Mouse (Mus musculus) bone marrow, adult 2 months (tissue): ENCODE measurements around the gene Hoxa4. TPM values are rescaled to one million over a fixed set of nuclear protein-coding genes. Genes with fewer than 3 reads are reported as not detected.

Experiments used
- H3K27ac ChIP-seq: fragments of 200-500 bp; 2 replicates; pipeline ENCODE4 v1.5.1; 2012; ENCODE audit warnings: low read depth, mild to moderate bottlenecking, control low read depth, inconsistent platforms, low read length; ENCODE audit not compliant: control insufficient read depth, poor library complexity, insufficient read depth
- H3K4me1 ChIP-seq: fragments of 200-500 bp; 2 replicates; pipeline ENCODE4 v1.6.1; 2011; ENCODE audit warnings: low read length; ENCODE audit not compliant: control insufficient read depth, insufficient read depth
- H3K4me3 ChIP-seq: fragments of 200-500 bp; replicated peaks from 2 replicates; pipeline ENCODE3; 2011; ENCODE audit warnings: mild to moderate bottlenecking, low read depth, low read length, control low read depth; ENCODE audit not compliant: control insufficient read depth
- CTCF ChIP-seq: fragments of 200-500 bp; IDR thresholded peaks from 2 replicates; pipeline ENCODE4 v1.5.1; 2011; ENCODE audit warnings: low read length, control low read depth; ENCODE audit not compliant: control insufficient read depth, insufficient read depth
- POLR2A ChIP-seq: fragments of 200-500 bp; IDR thresholded peaks from 2 replicates; pipeline ENCODE4 v1.6.1; 2011; ENCODE audit warnings: low read depth, mild to moderate bottlenecking, control low read depth, low read length, borderline replicate concordance; ENCODE audit not compliant: control insufficient read depth
- WGBS: fragments of 180-500 bp; shearing (Covaris S2); methylation state at CpG from one replicate; pipeline ENCODE4 v1.1.7; 2018; 5-methylcytosine and 5-hydroxymethylcytosine counted together
- polyA plus RNA-seq: library from polyadenylated mRNA; stranded (reverse); fragments of >200 nt; gene quantifications from 2 replicates; pipeline ENCODE4 v1.2.4, GENCODE M21; 2011; ENCODE audit warnings: low replicate concordance; ENCODE audit not compliant: missing spikeins, insufficient read depth, insufficient read length

The Hoxa4 gene
- polyA plus RNA-seq, 1 experiment = not detected

DNA sequence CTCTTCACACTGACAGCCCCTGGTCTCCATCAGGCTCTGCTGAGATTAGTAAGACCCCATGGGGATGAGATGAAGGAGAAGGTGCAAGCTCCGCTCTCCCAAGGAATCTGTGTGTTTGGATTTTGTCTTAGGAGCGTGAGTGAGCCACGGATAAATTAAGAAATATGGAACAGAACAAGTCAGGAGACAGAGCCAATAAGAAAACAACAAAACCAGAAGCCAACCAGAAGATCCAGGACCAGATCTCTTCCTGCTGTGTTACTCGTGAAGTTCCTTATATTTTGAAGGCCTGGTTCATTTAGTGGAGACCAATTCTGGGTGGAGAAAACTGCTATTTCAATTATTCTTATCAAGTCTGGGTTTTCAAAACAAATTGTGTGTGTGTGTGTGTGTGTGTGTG lies 40.0 kb downstream of the Hoxa4 start:
- no peaks in the 10 kb centered on the region for H3K4me1 ChIP-seq
- H3K27ac ChIP-seq = no peak overlapping the region
- H3K4me3 ChIP-seq = no peak overlapping the region
- WGBS = 37% methylated on average over 4 of the region's 4 CpGs
- TF ChIP-seq POLR2A (no peak), CTCF (no peak)

DNA sequence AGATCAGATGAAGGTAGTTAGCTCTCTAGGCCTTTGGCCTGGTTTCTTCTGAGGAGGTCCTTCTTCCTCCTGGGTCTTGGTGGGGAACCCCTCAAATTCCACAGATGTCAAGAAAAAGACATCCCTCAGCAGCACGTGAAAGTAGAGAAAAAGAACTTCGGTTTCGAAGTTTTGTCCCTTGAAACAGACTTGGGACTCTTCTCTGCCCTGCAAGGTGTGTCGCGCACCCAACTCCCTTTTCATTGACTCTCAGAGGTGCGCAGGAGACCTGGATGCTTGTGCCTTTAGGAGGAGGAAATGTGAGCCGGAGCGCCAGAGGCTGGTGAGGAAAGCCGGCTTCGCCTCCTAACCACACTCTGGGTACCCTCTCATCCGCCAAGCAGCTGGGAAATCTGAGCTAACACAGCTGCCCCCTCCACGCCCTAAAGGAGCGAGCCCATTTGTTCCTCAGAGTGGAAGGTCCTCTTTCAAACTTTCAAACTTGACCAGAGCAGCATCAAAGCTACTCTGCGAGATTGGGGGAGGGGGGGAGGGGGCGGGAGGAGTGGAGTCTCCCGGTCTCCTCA lies 41.1 kb downstream of the Hoxa4 start:
- 26% methylated on average over 16 of the region's 16 CpGs for WGBS

More for the DNA sequence above, 41.1 kb downstream of the Hoxa4 start:
- Histone ChIP-seq H3K4me1 (no peaks in the 10 kb centered on the region), H3K4me3 (no peak overlapping the region), H3K27ac (no peak overlapping the region)
- TF ChIP-seq CTCF (no peak), POLR2A (no peak)

Other genes with a start within 250 kb of the Hoxa4 start
- 65.0 and 102 TPM in 2 replicates for gene Skap2, start 179.2 kb downstream of the Hoxa4 start, polyA plus RNA-seq
- 0.97 TPM in 1 of 2 replicates, not detected in the other for gene Hoxa1, start 33.4 kb downstream of the Hoxa4 start, polyA plus RNA-seq
- gene Hoxa2, start 26.9 kb downstream of the Hoxa4 start, polyA plus RNA-seq = 1.4 TPM in 1 of 2 replicates, not detected in the other
- gene 5730596B20Rik, start 14.3 kb downstream of the Hoxa4 start, polyA plus RNA-seq = not detected in 2 replicates
- 1.5 and 2.4 TPM in 2 replicates for gene Hoxa5, start 12.8 kb upstream of the Hoxa4 start, polyA plus RNA-seq
- gene Hoxa6, start 17.0 kb upstream of the Hoxa4 start, polyA plus RNA-seq = not detected in 2 replicates
- gene Hoxa3, start 21.6 kb upstream of the Hoxa4 start, polyA plus RNA-seq = 1.2 and 2.4 TPM in 2 replicates
- gene Gm28308, start 21.6 kb upstream of the Hoxa4 start, polyA plus RNA-seq = not detected in 2 replicates
- gene Hoxa7, start 30.1 kb upstream of the Hoxa4 start, polyA plus RNA-seq = 1.4 and 2.8 TPM in 2 replicates
- 2.2 and 3.8 TPM in 2 replicates for gene Hoxa9, start 39.3 kb upstream of the Hoxa4 start, polyA plus RNA-seq
- 0.93 and 1.6 TPM in 2 replicates for gene Hoxa10, start 49.1 kb upstream of the Hoxa4 start, polyA plus RNA-seq
- gene Hoxa11, start 54.1 kb upstream of the Hoxa4 start, polyA plus RNA-seq = 1.3 TPM in 1 of 2 replicates, not detected in the other
- not detected in 2 replicates for gene Hoxa13, start 69.1 kb upstream of the Hoxa4 start, polyA plus RNA-seq
- gene Evx1, start 121.7 kb upstream of the Hoxa4 start, polyA plus RNA-seq = not detected in 2 replicates